Mouse (Mus musculus) kidney, postnatal 0 days (tissue): ENCODE results near the gene Etv3. TPM values are rescaled to one million over a fixed set of nuclear protein-coding genes. Genes with fewer than 3 reads are reported as not detected.
A peak's percentile ranks its signal among the peaks of the same experiment; 100 is the strongest.

Experiments used
- ATAC-seq: fragments of 200-750 bp; cut with Nextera tagmentation; replicated peaks from 2 replicates; pipeline ENCODE4 v1.8.0; 2017; ENCODE audit warnings: low read depth, moderate number of reproducible peaks, moderate TSS enrichment, moderate library complexity; ENCODE audit not compliant: low FRiP score
- DNase-seq: peaks from one replicate; pipeline ENCODE4 v3.0.0-alpha.2; 2016; ENCODE audit warnings: low spot score
- H3K27ac ChIP-seq: fragments of 300-500 bp; sonication (generic); 2 replicates; pipeline ENCODE4 v1.5.1; 2014; ENCODE audit warnings: mild to moderate bottlenecking
- H3K27me3 ChIP-seq: fragments of 300-500 bp; sonication (generic); 2 replicates; pipeline ENCODE4 v1.6.1; 2014; ENCODE audit warnings: low read length, mixed read lengths; ENCODE audit not compliant: insufficient read depth
- H3K36me3 ChIP-seq: fragments of 300-500 bp; sonication (generic); 2 replicates; pipeline ENCODE4 v1.6.1; 2014; ENCODE audit warnings: low read length, mixed read lengths; ENCODE audit not compliant: insufficient read depth
- H3K4me1 ChIP-seq: fragments of 300-500 bp; sonication (generic); replicated peaks from 2 replicates; pipeline ENCODE4 v1.6.1; 2014; ENCODE audit warnings: antibody characterized with exemption, low read length, mixed read lengths; ENCODE audit not compliant: insufficient read depth
- H3K4me2 ChIP-seq: fragments of 300-500 bp; sonication (generic); 2 replicates; pipeline ENCODE4 v1.6.1; 2014; ENCODE audit warnings: mild to moderate bottlenecking, low read length, moderate library complexity, mixed read lengths
- H3K4me3 ChIP-seq: fragments of 300-500 bp; sonication (generic); replicated peaks from 2 replicates; pipeline ENCODE4 v1.5.1; 2014; ENCODE audit warnings: low read depth, low read length
- H3K9ac ChIP-seq: fragments of 300-500 bp; sonication (generic); 2 replicates; pipeline ENCODE4 v1.6.1; 2014; ENCODE audit warnings: low read depth, low read length
- H3K9me3 ChIP-seq: fragments of 300-500 bp; sonication (generic); replicated peaks from 2 replicates; pipeline ENCODE4 v1.6.1; 2016; ENCODE audit warnings: low read length, inconsistent platforms, mixed read lengths
- CTCF ChIP-seq: IDR thresholded peaks from 2 replicates; pipeline ENCODE4 v1.5.1; 2016; ENCODE audit warnings: antibody characterized with exemption, low read depth, mild to moderate bottlenecking, moderate library complexity
- WGBS: fragments of 180-500 bp; shearing (Covaris S2); extraction: QIAGEN DNeasy Blood & Tissue Kit; methylation state at CpG from one replicate; pipeline ENCODE4 v1.1.7; 2014; 5-methylcytosine and 5-hydroxymethylcytosine counted together
- polyA plus RNA-seq: library from polyadenylated mRNA; unstranded; fragments of >200 nt; fragmentation: Nextera tagmentation; extraction: Ambion mirVana; gene quantifications from 2 replicates; pipeline ENCODE4 v1.2.1, GENCODE M21; 2015

The Etv3 gene
- polyA plus RNA-seq, 1 experiment from 2014 or later: 10.2 TPM

GRCm38 (mm10) chr3:87575766-87576165 lies 50.6 kb downstream of the Etv3 start:
- no peaks in the 10 kb centered on the region for H3K27me3 ChIP-seq
- no peak overlapping the region for H3K27ac ChIP-seq
- H3K9me3 ChIP-seq: no peaks in the 10 kb centered on the region
- H3K4me1 ChIP-seq: no peaks in the 10 kb centered on the region
- ATAC-seq: no peak
- H3K4me3 ChIP-seq: no peak overlapping the region
- no peak overlapping the region for H3K4me2 ChIP-seq
- DNase-seq: peak; percentile 53
- 24% methylated on average over 6 of the region's 6 CpGs for WGBS
- TF ChIP-seq CTCF: no peak
- H3K9ac ChIP-seq: no peak overlapping the region
- no peaks in the 10 kb centered on the region for H3K36me3 ChIP-seq

GRCm38 (mm10) chr3:87582259-87582658 lies 57.1 kb downstream of the Etv3 start:
- no peak for DNase-seq

More at GRCm38 (mm10) chr3:87582259-87582658, 57.1 kb downstream of the Etv3 start:
- H3K4me2 ChIP-seq: no peak overlapping the region
- TF ChIP-seq CTCF: no peak
- H3K36me3 ChIP-seq: no peaks in the 10 kb centered on the region
- no peaks in the 10 kb centered on the region for H3K27me3 ChIP-seq
- H3K4me3 ChIP-seq: no peak overlapping the region
- no peak for ATAC-seq
- no peaks in the 10 kb centered on the region for H3K4me1 ChIP-seq
- H3K9me3 ChIP-seq: no peaks in the 10 kb centered on the region
- H3K9ac ChIP-seq: no peak overlapping the region
- H3K27ac ChIP-seq: no peak overlapping the region
- WGBS: 92% methylated on average over 4 of the region's 4 CpGs

Other genes with a start within 250 kb of the Etv3 start
- gene Cd5l, start 167.5 kb upstream of the Etv3 start, polyA plus RNA-seq: 0.06 and 0.09 TPM in 2 replicates
- 0.34 TPM in 2 replicates for gene Fcrl1, start 149.0 kb upstream of the Etv3 start, polyA plus RNA-seq
- not detected in 2 replicates for gene Fcrl5, start 89.6 kb upstream of the Etv3 start, polyA plus RNA-seq
- gene Arhgef11, start 92.2 kb downstream of the Etv3 start, polyA plus RNA-seq: 10.7 and 11.0 TPM in 2 replicates
- gene Lrrc71, start 223.2 kb downstream of the Etv3 start, polyA plus RNA-seq: 0.37 and 0.45 TPM in 2 replicates